Mouse (Mus musculus): Measurements from ENCODE around the gene Rai14. TPM values are rescaled to one million over a fixed set of nuclear protein-coding genes. Genes with fewer than 3 reads are reported as not detected.

Rai14 gene
- polyA plus RNA-seq, 1 experiment from 2014 or later = 69.9 TPM

DNA sequence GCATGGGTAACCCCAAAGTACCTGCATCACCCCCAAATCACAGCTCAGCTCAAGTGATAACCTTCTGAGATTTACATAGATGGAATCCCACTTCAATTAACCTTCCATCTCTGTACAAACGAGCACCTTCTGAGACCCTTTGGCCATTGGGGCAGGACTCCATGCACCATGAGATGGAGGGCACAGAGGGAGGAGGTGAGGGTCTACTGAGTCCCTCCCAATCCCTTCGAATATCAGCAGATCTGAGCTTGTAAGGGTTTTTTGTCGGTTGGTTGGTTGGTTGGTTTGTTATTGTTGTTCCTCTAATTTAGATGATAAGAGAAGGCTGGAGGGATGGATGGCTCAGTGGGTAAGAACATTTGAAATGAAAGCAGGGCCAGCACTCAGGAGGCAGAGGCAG lies 5.1 kb upstream of the Rai14 start:
- Histone ChIP-seq H3K9ac (no peak overlapping the region), H3K9me3 (no peaks in the 10 kb centered on the region), H3K36me3 (no peaks in the 10 kb centered on the region), H3K27ac (peak overlapping the region; percentile 89; the same call in 1 of the 2 replicates), H3K4me2 (no peak overlapping the region), H3K4me1 (peaks cover 36% of the 10 kb centered on the region), H3K27me3 (no peaks in the 10 kb centered on the region), H3K4me3 (no peak overlapping the region)
- WGBS = 59% methylated on average over 3 of the region's 3 CpGs
- ATAC-seq (ENCODE audit: borderline replicate concordance, extremely low read depth, low FRiP score, low TSS enrichment) = no peak

DNA sequence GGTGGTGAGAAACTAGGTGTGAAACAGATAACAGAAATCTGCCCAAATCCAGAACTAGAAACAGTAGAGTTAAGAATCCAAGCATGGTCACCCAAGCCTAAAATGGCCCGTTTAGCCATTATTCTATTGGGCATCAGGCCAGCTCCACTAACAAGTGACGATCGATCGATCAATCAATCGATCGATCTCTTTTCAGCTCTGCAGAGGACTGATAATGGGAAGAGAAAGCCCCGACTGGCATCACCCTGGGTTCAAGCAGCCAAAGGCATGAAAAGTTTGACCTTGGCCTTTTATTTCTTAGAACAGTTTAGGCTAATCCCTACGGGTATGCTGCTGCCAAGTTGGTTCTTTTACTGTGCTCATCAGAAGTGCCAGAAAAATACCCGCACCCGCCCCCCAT lies 4.3 kb upstream of the Rai14 start:
- ATAC-seq (ENCODE audit: borderline replicate concordance, extremely low read depth, low FRiP score, low TSS enrichment) = no peak
- no peak overlapping the region for H3K4me2 ChIP-seq
- H3K4me1 ChIP-seq = peaks cover 31% of the 10 kb centered on the region
- H3K4me3 ChIP-seq = no peak overlapping the region
- no peaks in the 10 kb centered on the region for H3K27me3 ChIP-seq
- peak overlapping the region; percentile 89; the same call in 1 of the 2 replicates for H3K27ac ChIP-seq
- 85% methylated on average over 10 of the region's 10 CpGs for whole genome bisulfite sequencing
- no peaks in the 10 kb centered on the region for H3K9me3 ChIP-seq
- no peaks in the 10 kb centered on the region for H3K36me3 ChIP-seq
- no peak overlapping the region for H3K9ac ChIP-seq

DNA sequence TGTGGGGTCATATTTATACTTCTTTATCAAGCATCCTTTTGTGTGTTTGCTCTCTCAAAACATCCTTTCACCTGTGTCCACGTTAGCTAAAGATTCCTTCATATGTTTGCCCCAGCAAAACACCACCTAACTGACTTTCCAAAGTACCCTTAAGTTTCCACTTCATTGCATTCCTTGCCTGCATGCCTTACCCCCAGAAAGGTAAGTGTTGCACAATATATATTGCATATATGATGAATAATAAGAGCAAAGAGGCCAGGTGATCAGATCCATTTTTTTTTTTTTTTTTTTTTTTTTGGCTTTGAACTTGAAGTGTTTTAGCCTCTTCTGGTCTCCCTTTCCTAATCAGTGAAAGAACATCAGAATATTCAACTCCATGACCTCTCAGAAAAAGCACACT lies 2.9 kb upstream of the Rai14 start:
- H3K27ac ChIP-seq = peak overlapping the region; percentile 72; the same call in 1 of the 2 replicates

DNA sequence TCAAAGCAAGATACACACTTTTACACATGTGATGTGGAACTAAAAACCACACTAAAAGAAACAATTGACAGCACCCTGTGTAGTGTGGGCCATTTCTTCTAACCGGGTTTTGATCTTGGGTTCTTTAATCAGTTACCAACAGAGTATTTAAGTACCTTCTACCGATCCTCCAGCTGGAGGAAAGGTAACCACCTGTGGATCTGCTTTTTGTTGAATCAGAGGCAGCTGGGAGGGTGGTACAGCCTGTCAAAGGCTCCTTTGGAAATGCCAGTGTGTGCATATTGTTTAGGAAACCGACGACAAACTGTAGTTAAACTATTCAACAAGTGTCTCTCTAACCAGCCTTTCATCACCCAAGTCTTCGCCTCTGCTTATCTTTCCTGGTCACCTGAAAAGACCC lies 1.5 kb upstream of the Rai14 start:
- Histone ChIP-seq H3K27me3 (no peaks in the 10 kb centered on the region), H3K4me1 (peaks cover 24% of the 10 kb centered on the region; the same call in 1 of the 2 replicates), H3K9me3 (no peaks in the 10 kb centered on the region), H3K27ac (peak overlapping the region; percentile 72), H3K4me2 (peak overlapping the region; percentile 87), H3K9ac (no peak overlapping the region), H3K36me3 (no peaks in the 10 kb centered on the region), H3K4me3 (no peak overlapping the region)
- 24% methylated on average over 5 of the region's 5 CpGs for WGBS
- no peak for ATAC-seq (ENCODE audit: borderline replicate concordance, extremely low read depth, low FRiP score, low TSS enrichment)

More for the DNA sequence above, 2.9 kb upstream of the Rai14 start:
- ATAC-seq (ENCODE audit: borderline replicate concordance, extremely low read depth, low FRiP score, low TSS enrichment) = no peak; the same call in 1 of the 2 replicates
- H3K9ac ChIP-seq = no peak overlapping the region
- peaks cover 16% of the 10 kb centered on the region for H3K4me1 ChIP-seq
- no peak overlapping the region for H3K4me3 ChIP-seq
- 59% methylated on average over 1 of the region's 1 CpGs for WGBS
- H3K36me3 ChIP-seq = no peaks in the 10 kb centered on the region
- H3K4me2 ChIP-seq = no peak overlapping the region
- no peaks in the 10 kb centered on the region for H3K9me3 ChIP-seq
- H3K27me3 ChIP-seq = no peaks in the 10 kb centered on the region

DNA sequence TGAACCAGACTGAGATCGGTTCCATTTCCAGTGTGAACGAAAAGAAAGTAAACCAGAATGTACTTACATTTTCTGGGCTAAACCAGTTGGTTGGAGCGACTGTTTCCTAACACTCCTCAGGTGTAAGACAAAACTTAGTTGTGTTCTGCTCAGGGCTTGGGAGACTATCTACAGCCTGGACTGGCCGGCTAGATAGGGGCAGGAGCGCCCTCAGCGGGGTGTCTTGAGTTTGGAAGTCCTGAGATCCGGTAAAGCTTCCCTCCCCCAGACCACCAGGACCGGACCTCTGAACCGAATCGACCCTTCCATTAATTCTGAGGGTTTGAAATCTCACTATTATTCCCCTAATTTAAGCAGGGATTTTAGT lies 698 bp upstream of the Rai14 start:
- H3K36me3 ChIP-seq = no peaks in the 10 kb centered on the region
- no peaks in the 10 kb centered on the region for H3K9me3 ChIP-seq
- H3K9ac ChIP-seq = peak overlapping the region; percentile 87
- peak overlapping the region; percentile 87 for H3K4me2 ChIP-seq
- under 1% methylated on average over 10 of the region's 10 CpGs for WGBS
- H3K27ac ChIP-seq = peak overlapping the region; percentile 89
- H3K27me3 ChIP-seq = no peaks in the 10 kb centered on the region
- peaks cover 24% of the 10 kb centered on the region; the same call in 1 of the 2 replicates for H3K4me1 ChIP-seq
- peak overlapping the region; percentile 82 for H3K4me3 ChIP-seq
- peak; percentile 42; the same call in 1 of the 2 replicates for ATAC-seq (ENCODE audit: borderline replicate concordance, extremely low read depth, low FRiP score, low TSS enrichment)

DNA sequence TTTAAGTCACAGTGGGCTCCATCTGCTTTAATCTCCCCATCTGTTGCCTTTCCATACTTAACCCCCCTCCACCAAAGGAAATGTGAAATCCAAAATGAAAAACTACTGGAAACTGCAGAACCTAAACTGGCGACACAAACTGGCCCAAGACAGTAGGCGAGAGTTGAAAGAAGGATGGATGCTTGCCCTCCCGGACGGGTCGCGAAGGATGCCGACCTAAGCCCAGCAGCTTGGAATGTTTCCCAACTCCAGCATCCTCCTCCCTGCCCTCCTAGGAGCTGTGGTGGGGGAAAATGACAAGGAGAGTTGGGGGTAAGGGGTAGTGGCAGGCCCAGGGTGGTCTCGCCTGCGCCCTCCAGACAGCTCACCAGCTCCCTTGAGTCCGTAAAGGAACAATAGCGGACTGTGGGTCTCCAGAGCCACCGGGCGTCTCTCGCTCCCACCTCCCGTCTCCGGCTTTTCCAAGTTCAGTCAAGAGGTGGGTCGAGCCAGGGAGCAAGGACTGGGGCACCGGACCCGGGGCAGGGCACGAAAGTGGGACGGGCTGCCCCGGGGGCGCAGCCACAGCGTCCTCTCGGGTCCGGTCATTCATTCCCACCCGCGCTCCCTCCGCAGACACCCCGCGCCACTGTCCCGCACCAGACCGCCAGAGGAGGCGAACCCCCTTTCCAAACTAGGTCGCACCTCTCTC lies 653 bp downstream of the Rai14 start:
- WGBS = 0% methylated on average over 24 of the region's 35 CpGs
- H3K9ac ChIP-seq = peak overlapping the region; percentile 87
- no peaks in the 10 kb centered on the region for H3K27me3 ChIP-seq
- H3K4me1 ChIP-seq = peaks cover 15% of the 10 kb centered on the region; the same call in 1 of the 2 replicates
- peaks cover 3% of the 10 kb centered on the region; the same call in 1 of the 2 replicates for H3K36me3 ChIP-seq
- peak overlapping the region; percentile 87 for H3K4me2 ChIP-seq
- H3K4me3 ChIP-seq = peak overlapping the region; percentile 82
- H3K9me3 ChIP-seq = no peaks in the 10 kb centered on the region
- H3K27ac ChIP-seq = peak overlapping the region; percentile 89
- ATAC-seq (ENCODE audit: borderline replicate concordance, extremely low read depth, low FRiP score, low TSS enrichment) = peak; percentile 25

DNA sequence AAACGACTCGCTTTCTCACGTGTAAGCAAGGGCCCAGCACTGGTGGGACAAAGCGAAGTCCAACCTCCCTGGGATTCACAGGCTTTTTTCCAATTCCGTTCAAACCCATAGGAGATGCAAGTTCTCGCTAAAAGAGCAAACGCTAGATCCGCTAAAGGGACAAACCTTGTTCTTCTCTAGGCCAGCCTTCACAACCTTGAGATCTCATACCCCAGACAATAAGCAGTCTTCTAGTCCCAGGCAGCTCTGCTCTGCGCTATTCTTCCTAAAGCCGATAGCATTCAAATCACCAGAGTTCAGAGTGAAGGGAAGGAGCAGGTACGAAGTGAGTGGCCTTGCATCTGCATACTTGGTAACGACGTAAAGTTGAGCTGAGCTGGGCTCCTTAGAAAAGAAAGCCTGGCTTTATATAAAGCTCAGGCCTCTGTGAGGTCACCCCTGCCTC lies 1.2 kb downstream of the Rai14 start:
- Histone ChIP-seq H3K4me2 (peak overlapping the region; percentile 87), H3K27me3 (no peaks in the 10 kb centered on the region), H3K4me3 (peak overlapping the region; percentile 82), H3K9ac (peak overlapping the region; percentile 87), H3K36me3 (peaks cover 7% of the 10 kb centered on the region; the same call in 1 of the 2 replicates), H3K4me1 (peaks cover 14% of the 10 kb centered on the region; the same call in 1 of the 2 replicates), H3K27ac (peak overlapping the region; percentile 89; the same call in 1 of the 2 replicates), H3K9me3 (no peaks in the 10 kb centered on the region)
- 12% methylated on average over 13 of the region's 13 CpGs for WGBS
- ATAC-seq (ENCODE audit: borderline replicate concordance, extremely low read depth, low FRiP score, low TSS enrichment) = no peak

DNA sequence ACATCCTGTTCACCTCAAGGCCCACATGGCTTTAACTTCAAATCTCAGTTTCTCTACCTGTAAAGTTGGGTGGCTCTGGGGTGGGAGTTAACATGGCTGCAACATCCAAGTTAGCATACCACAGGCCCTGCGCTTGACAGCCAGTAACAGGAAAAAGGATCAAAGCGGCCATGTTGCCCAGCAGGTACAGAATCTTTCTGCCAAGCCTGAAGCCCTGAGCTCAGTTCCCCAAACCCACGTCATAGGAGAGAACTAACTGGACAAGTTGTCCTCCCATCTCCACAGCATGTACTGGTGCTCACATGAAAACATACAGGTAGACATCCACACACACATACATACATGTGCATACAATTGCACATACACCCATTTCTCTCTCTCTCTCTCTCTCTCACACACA lies 2.1 kb downstream of the Rai14 start:
- Histone ChIP-seq H3K4me2 (peak overlapping the region; percentile 87), H3K27me3 (no peaks in the 10 kb centered on the region), H3K9me3 (no peaks in the 10 kb centered on the region), H3K4me1 (peaks cover 18% of the 10 kb centered on the region; the same call in 1 of the 2 replicates), H3K36me3 (peaks cover 15% of the 10 kb centered on the region), H3K4me3 (peak overlapping the region; percentile 82), H3K27ac (no peak overlapping the region), H3K9ac (0 out of 2 replicates have a peak overlapping the region, but pooled peaks have one; percentile 87)
- 45% methylated on average over 3 of the region's 3 CpGs for WGBS
- ATAC-seq (ENCODE audit: borderline replicate concordance, extremely low read depth, low FRiP score, low TSS enrichment) = no peak

DNA sequence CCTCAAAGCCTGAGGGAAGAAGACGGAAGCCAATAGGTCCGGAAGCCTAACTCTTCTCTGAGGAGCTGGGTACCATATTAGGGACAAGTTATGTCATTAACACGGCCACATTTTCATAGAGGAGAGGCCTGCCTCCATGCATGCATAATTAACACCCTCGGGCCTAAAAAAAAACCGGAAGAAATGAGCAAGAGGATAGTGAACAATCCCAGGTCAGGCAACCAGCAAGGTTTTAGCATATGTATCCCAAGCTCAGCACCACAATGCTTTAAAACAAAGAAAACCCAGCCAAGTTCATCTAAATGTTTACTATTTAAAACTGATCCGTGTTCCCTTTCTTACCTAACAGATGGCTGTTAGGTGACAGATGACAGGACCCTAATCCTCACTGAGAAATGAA lies 3.2 kb downstream of the Rai14 start:
- no peak overlapping the region for H3K9ac ChIP-seq
- peak overlapping the region; percentile 87 for H3K4me2 ChIP-seq
- H3K36me3 ChIP-seq = peaks cover 18% of the 10 kb centered on the region
- H3K4me1 ChIP-seq = peaks cover 20% of the 10 kb centered on the region; the same call in 1 of the 2 replicates
- ATAC-seq (ENCODE audit: borderline replicate concordance, extremely low read depth, low FRiP score, low TSS enrichment) = no peak
- H3K9me3 ChIP-seq = no peaks in the 10 kb centered on the region
- no peak overlapping the region for H3K27ac ChIP-seq
- 64% methylated on average over 6 of the region's 6 CpGs for WGBS
- no peaks in the 10 kb centered on the region for H3K27me3 ChIP-seq
- no peak overlapping the region; the same call in 1 of the 2 replicates for H3K4me3 ChIP-seq

DNA sequence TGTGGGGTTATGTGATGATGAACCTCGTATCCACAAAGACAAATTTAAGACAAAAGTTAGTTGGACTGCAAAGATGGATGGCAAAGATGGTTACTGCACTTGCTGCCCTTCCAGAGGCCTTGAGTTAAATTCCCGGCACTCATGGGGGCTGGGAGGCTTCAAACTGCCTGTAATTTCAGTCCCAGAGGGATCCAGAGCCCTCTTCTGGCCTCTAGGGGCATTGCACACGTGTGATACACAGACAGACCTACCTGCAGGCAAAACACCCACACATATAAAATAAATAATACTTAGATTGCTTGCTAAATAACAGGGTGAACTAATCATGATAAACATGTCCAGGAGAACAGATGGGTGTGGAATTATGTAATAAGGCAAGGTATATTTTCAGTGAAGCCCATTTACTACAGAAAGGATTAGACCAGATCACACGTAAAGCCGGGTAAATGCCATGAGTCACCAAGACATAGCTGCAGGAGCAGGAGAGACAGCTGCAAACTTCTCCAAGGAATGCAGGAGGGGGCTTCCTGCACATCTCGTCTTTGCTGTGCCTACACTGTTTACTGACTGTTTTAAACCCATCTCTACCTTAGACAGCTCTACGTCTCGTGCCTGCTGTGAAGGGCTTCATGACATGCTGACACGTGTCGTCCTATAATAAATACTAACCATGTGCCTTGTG lies 5.7 kb downstream of the Rai14 start:
- no peak overlapping the region for H3K9ac ChIP-seq
- no peaks in the 10 kb centered on the region for H3K27me3 ChIP-seq
- H3K36me3 ChIP-seq = peaks cover 21% of the 10 kb centered on the region
- no peak overlapping the region for H3K4me2 ChIP-seq
- no peak overlapping the region for H3K4me3 ChIP-seq
- peaks cover 24% of the 10 kb centered on the region; the same call in 1 of the 2 replicates for H3K4me1 ChIP-seq
- H3K27ac ChIP-seq = no peak overlapping the region
- no peak for ATAC-seq (ENCODE audit: borderline replicate concordance, extremely low read depth, low FRiP score, low TSS enrichment)
- WGBS = 85% methylated on average over 10 of the region's 10 CpGs
- H3K9me3 ChIP-seq = no peaks in the 10 kb centered on the region

DNA sequence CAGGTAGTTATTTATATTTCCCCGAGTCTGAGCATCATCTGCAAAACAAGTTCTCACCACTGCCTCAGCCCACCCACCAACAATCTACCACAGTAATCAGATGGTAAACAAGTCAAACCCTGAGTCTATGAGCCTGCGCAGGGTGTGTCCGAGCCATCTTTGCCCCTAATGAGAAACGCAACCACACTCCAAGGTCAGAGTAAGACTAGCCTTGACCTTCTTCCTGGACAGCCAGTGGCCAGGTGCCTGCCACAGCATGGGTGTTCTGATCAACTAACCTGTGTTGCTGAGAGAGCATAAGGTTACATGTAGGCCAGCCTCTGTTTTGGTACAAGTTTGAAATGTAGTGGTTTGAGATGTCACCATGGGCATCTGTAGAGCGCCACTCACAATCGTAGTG lies 7.3 kb downstream of the Rai14 start:
- 89% methylated on average over 6 of the region's 6 CpGs for WGBS

DNA sequence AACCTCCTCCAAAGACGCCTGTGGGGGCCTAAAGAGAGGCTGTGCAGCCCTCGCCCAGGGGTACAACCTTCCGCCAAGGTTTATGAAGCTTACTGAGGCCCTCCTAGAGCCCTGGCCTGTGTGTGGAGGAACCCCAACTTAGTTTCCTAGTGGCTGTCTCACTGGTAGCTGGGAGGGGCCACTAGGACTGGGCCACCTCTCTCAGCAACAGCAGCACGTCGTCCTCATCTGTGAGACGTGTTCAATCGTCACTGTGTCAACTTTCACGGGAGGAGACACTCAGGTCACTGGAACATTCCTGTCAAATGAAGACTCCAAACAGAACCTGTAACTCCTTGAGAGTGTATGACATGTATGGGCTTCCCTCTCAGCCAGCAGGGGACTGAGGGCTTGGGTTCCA lies 8.0 kb downstream of the Rai14 start:
- Histone ChIP-seq H3K9ac (no peak overlapping the region), H3K36me3 (peaks cover 21% of the 10 kb centered on the region), H3K27me3 (no peaks in the 10 kb centered on the region), H3K9me3 (no peaks in the 10 kb centered on the region), H3K27ac (no peak overlapping the region), H3K4me1 (peaks cover 32% of the 10 kb centered on the region), H3K4me3 (no peak overlapping the region), H3K4me2 (no peak overlapping the region)
- ATAC-seq (ENCODE audit: borderline replicate concordance, extremely low read depth, low FRiP score, low TSS enrichment) = no peak
- 66% methylated on average over 8 of the region's 8 CpGs for WGBS

More for the DNA sequence above, 7.3 kb downstream of the Rai14 start:
- Histone ChIP-seq H3K9me3 (no peaks in the 10 kb centered on the region), H3K27ac (no peak overlapping the region), H3K4me2 (no peak overlapping the region), H3K4me1 (peaks cover 31% of the 10 kb centered on the region), H3K9ac (no peak overlapping the region), H3K4me3 (no peak overlapping the region), H3K27me3 (no peaks in the 10 kb centered on the region), H3K36me3 (peaks cover 21% of the 10 kb centered on the region)
- ATAC-seq (ENCODE audit: borderline replicate concordance, extremely low read depth, low FRiP score, low TSS enrichment) = no peak

Data from lung, embryonic 15.5 days (tissue).